Mouse (Mus musculus) kidney, adult 2 months (tissue): Measurements from ENCODE around the gene Rpl12. TPM values are rescaled to one million over a fixed set of nuclear protein-coding genes. Genes with fewer than 3 reads are reported as not detected.

Experiments
- DNase-seq: peaks from one replicate; pipeline ENCODE4 v3.0.0; 2021
- H3K27ac ChIP-seq: fragments of 200-500 bp; 2 replicates; pipeline ENCODE4 v1.5.1; 2012; ENCODE audit warnings: low read depth, low read length, control low read depth, inconsistent platforms; ENCODE audit not compliant: insufficient read depth
- H3K27me3 ChIP-seq: fragments of 200-500 bp; replicated peaks from 2 replicates; pipeline ENCODE4 v1.6.1; 2012; ENCODE audit warnings: mild to moderate bottlenecking, moderate library complexity, low read length, inconsistent platforms; ENCODE audit not compliant: control insufficient read depth, insufficient read depth
- H3K36me3 ChIP-seq: fragments of 200-500 bp; 2 replicates; pipeline ENCODE4 v1.6.1; 2012; ENCODE audit warnings: mild to moderate bottlenecking, moderate library complexity, low read length, inconsistent platforms; ENCODE audit not compliant: control insufficient read depth, insufficient read depth
- H3K4me1 ChIP-seq: fragments of 200-500 bp; 2 replicates; pipeline ENCODE4 v1.6.1; 2011; ENCODE audit warnings: low read length; ENCODE audit not compliant: control insufficient read depth, insufficient read depth
- H3K4me3 ChIP-seq: fragments of 200-500 bp; 2 replicates; pipeline ENCODE4 v1.5.1; 2011; ENCODE audit warnings: mild to moderate bottlenecking, low read depth, low read length, control low read depth; ENCODE audit not compliant: insufficient read depth
- CTCF ChIP-seq: fragments of 200-500 bp; conservative IDR thresholded peaks from 2 replicates; pipeline ENCODE4 v1.5.1; 2011; ENCODE audit warnings: low read depth, mild to moderate bottlenecking, control low read depth, low read length, moderate library complexity, mixed read lengths; ENCODE audit not compliant: insufficient read depth, insufficient read length
- POLR2A ChIP-seq: fragments of 200-500 bp; IDR thresholded peaks from one replicate; pipeline ENCODE4 v1.6.1; 2011; ENCODE audit warnings: low read depth, low read length, control low read depth
- WGBS: fragments of 180-500 bp; shearing (Covaris S2); methylation state at CpG from one replicate; pipeline ENCODE4 v1.1.7; 2018; 5-methylcytosine and 5-hydroxymethylcytosine counted together
- polyA plus RNA-seq: library from polyadenylated mRNA; depleted of rRNA; stranded (reverse); fragments of >200 nt; gene quantifications from 2 replicates; pipeline ENCODE4 v1.2.3, GENCODE M21; 2012

Rpl12 gene
- polyA plus RNA-seq, 1 experiment = 270 TPM

DNA sequence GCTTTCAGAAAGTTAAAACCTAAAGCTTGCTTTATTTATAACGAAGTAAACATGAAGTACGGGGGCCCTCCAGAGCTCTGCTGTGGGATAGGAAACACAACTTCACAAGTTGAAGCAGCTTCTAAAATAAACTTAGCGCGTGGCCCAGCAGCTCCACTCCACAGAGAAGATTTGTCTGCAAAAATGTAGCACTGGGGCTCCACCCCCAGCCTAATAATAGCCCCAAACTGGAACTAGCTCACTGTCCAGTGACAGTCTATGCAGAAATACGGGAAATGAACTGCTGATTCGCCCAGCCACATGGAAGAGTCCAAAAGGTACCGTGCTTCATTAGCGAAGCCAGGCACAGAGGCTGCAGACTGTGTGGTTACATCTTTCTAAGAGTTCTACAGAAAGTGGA, 8.0 kb downstream of the Rpl12 start:
- H3K27me3 ChIP-seq = no peaks in the 10 kb centered on the region
- DNase-seq = no peak
- WGBS = 77% methylated on average over 8 of the region's 8 CpGs
- no peak overlapping the region for H3K27ac ChIP-seq
- TF ChIP-seq POLR2A (no peak), CTCF (no peak)
- H3K4me1 ChIP-seq = peaks cover 5% of the 10 kb centered on the region; the same call in 1 of the 2 replicates
- no peak overlapping the region for H3K4me3 ChIP-seq
- no peaks in the 10 kb centered on the region for H3K36me3 ChIP-seq

DNA sequence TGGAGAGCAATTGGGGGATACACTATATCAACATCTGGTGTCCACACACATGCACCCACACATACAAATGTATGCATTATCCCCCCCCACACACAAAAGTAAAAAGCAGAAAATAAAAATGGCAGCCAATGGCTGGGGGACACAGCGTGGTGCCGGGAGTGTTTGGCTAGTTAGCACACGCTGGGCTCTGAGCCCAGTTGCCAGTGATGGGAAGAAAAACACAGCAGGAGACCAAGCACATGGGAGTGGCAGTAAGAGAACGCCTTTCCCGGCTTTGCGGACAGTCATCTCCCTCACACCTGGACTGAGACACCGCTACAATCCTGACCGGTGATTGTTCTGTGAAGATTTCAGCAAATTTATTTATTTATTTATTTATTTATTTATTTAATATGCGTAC, 9.9 kb downstream of the Rpl12 start:
- WGBS = 67% methylated on average over 9 of the region's 9 CpGs
- H3K36me3 ChIP-seq = no peaks in the 10 kb centered on the region
- TF ChIP-seq POLR2A (no peak), CTCF (no peak)
- H3K4me3 ChIP-seq = no peak overlapping the region
- H3K27ac ChIP-seq = no peak overlapping the region
- H3K27me3 ChIP-seq = no peaks in the 10 kb centered on the region
- peaks cover 5% of the 10 kb centered on the region; the same call in 1 of the 2 replicates for H3K4me1 ChIP-seq
- no peak for DNase-seq

DNA sequence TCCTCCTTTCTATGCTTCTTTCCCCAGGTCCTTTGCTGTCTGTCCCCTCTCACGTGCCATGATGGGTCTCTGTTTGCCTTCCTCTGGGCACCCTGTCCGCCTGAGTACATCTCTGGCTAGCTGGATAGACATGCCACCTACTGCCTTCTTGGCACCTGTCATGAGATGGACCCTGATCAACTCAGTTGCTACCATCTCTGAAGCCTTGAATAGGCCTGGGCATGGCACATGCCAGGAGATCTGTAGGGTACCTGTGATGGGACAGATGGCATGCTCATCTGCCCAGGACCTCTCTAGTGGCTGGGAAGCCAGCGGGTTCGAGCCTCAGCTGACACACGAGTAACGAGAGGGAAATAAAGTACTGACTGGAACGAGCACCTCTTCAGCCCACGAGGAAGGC, 12.9 kb downstream of the Rpl12 start:
- Histone ChIP-seq H3K4me1 (no peaks in the 10 kb centered on the region), H3K27me3 (no peaks in the 10 kb centered on the region), H3K4me3 (no peak overlapping the region), H3K36me3 (no peaks in the 10 kb centered on the region), H3K27ac (no peak overlapping the region)
- DNase-seq = no peak
- 91% methylated on average over 8 of the region's 8 CpGs for WGBS
- TF ChIP-seq CTCF = no peak
- no peak for TF ChIP-seq POLR2A

DNA sequence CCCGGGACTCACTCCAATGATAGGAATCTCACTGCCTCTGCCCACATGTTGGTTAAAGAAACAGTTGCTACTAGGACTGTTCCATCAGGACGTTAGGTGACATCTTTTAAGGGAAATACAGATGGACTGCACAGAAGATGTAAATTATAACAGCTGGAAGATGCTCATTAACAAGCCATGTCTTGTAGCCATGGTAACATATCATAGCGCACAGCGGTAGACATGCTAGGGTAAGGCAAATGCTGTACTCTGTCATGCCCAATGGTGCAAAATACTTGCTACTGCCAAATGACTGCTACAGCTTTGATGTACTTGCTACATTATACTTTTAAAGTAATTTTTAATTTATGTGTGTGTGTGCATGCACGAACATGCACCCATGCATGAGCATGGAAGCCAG, 15.8 kb downstream of the Rpl12 start:
- no peaks in the 10 kb centered on the region for H3K27me3 ChIP-seq
- peaks cover 6% of the 10 kb centered on the region; the same call in 1 of the 2 replicates for H3K4me1 ChIP-seq
- TF ChIP-seq POLR2A = no peak
- DNase-seq = no peak
- H3K27ac ChIP-seq = no peak overlapping the region
- no peak overlapping the region for H3K4me3 ChIP-seq
- 81% methylated on average over 5 of the region's 5 CpGs for WGBS
- no peaks in the 10 kb centered on the region for H3K36me3 ChIP-seq

DNA sequence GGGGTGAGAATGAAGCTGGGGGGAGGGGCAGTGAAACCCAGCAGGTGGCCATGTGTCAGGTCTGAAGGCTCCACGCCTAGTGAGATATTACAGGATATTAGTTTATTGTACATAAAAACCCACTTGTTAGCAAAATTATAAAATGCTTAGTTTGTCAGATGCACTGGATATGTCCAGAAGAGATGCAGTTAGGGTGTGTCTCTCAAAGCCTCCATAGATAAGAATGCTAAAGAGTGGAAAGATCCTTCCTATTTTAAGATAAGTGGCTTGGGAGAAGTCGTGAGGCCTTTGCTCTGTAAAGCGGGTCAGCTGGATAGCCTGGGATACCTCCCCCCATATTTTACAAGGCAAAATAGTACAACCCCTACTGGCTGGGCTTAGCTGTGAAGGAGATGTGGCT, 17.3 kb downstream of the Rpl12 start:
- Histone ChIP-seq H3K36me3 (no peaks in the 10 kb centered on the region), H3K4me1 (peaks cover 12% of the 10 kb centered on the region), H3K4me3 (no peak overlapping the region), H3K27ac (no peak overlapping the region), H3K27me3 (no peaks in the 10 kb centered on the region)
- no peak for TF ChIP-seq POLR2A
- no peak for TF ChIP-seq CTCF
- WGBS = 86% methylated on average over 3 of the region's 3 CpGs
- DNase-seq = no peak

DNA sequence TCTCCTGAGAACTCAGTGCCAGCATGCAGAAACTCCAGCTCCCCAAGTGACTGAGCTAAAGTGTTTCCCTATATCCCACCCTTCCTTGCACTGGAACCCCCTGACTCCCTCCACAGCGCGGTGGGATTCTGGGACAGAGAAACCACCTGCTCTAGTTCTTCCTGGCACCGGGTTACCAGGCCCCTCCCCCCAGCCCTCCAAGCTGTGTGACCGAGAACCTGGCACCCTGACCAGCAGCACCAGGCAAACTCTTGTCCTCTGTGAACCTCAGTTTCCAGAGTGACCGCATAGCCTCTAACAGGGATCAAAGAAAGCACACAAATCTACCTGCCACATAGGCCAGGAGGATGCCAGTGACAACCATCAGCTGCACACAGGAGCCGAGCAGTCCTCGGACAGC, 18.3 kb downstream of the Rpl12 start:
- no peak for DNase-seq
- Histone ChIP-seq H3K36me3 (no peaks in the 10 kb centered on the region), H3K4me3 (no peak overlapping the region), H3K4me1 (peaks cover 12% of the 10 kb centered on the region), H3K27ac (no peak overlapping the region), H3K27me3 (no peaks in the 10 kb centered on the region)
- 86% methylated on average over 7 of the region's 7 CpGs for WGBS
- TF ChIP-seq CTCF (no peak), POLR2A (no peak)

DNA sequence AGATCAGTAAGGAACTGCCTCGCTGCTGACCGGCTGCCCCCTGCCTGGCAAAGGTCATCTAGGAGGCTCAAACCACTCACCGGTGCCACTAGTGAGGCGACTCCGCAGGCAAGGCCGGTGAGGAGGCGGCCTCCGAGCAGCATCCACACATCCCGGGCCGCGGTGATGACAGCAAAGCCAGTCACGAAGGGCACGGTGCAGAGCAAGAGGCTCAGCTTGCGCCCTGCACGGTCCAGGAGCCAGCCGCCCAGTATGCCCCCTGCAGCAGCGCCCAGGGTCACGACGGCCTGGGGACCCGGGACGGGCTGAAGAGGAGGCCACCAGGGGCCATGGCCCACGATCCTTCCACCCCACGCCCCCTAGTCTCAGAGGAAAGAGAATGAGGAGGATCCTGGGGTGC, 19.9 kb downstream of the Rpl12 start:
- Histone ChIP-seq H3K36me3 (no peaks in the 10 kb centered on the region), H3K27ac (no peak overlapping the region), H3K27me3 (no peaks in the 10 kb centered on the region), H3K4me3 (peak overlapping the region; percentile 92), H3K4me1 (peaks cover 12% of the 10 kb centered on the region)
- TF ChIP-seq CTCF (no peak), POLR2A (no peak)
- no peak for DNase-seq
- 2% methylated on average over 23 of the region's 23 CpGs for WGBS

DNA sequence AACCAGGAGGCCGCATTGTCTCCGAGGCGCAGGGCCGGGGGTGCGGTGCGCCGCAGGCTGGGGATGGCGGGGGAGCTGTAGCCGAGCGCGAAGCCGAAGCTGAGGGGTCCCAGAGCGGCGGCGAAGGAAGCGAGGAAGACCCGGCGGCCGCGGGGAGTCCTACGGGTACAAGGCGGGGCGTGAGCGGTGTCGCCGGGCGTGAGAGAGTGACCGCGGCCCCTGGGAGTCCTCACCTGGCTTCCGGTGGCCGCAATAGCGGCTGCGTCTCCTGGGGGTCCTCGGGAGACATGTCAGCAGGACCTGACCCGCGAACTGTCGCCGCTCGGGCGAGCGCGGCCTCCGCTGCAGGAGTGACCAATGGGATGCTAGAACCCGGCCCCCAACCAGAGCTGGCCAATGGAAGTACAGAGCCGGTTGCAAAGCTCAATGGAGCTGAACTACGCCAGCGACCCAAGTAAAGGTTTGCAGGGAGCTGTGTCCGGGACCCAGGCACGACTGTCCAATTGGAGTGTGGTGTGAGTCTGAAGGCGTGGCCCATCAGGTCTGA, 20.4 kb downstream of the Rpl12 start, which contains the start of gene Slc2a8:
Gene Slc2a8 (minus strand): TSS at position 359 of the 547 bp plus-strand sequence.
- Histone ChIP-seq H3K36me3 (no peaks in the 10 kb centered on the region), H3K27me3 (no peaks in the 10 kb centered on the region), H3K27ac (peak within 1 kb of the TSS; percentile 58; the same call in 1 of the 2 replicates), H3K4me1 (peaks cover 12% of the 10 kb centered on the region), H3K4me3 (peak within 1 kb of the TSS; percentile 92)
- under 1% methylated on average over 50 of the region's 50 CpGs for WGBS
- peak; percentile 98 for DNase-seq
- no peak for TF ChIP-seq CTCF
- peak; percentile 29 for TF ChIP-seq POLR2A
